Mouse (Mus musculus) CD4-positive naive resting alpha-beta T cell, adult 57 days (primary cell): Measurements from ENCODE around the gene Akr1c20. TPM values are rescaled to one million over a fixed set of nuclear protein-coding genes. Genes with fewer than 3 reads are reported as not detected.

Experiments
- total RNA-seq: library from RNA; stranded (reverse); gene quantifications from one replicate; pipeline ENCODE4 v1.2.4, GENCODE M21; 2023

The Akr1c20 gene
- total RNA-seq: not detected

DNA sequence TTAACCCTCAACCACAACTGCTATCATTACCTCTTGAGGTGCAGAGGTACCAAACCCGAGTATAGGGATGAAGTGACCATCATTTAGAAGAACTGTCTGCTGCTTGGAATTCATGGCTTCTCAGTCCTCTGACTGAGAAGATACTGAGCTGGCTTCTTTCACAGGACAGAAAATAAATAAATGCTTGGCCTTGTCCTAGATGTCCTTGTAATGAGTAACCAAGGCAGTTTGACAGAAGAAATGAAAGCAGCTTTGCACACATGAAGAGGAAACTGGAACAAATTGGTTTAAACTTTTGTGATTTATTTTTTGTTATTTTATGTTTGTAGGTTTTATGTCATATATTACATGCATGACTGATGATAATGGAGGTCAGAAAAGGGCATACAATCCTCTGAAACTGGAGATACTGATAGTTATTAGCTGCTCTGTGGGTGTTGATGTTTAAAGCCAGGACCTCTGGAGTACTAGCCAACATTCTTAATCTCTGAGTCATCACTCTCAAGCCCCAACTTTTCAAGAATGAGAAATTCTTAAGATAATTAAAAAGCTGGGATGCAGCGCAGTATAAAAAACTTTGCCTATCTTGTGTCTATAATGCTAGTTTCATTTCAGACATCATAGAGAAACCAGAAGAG is at the start of gene Akr1c20:
Gene Akr1c20 (minus strand): TSS at position 145 of the 638 bp plus-strand sequence.

Other genes with a start within 250 kb of the Akr1c20 start
- gene Akr1c12, start 243.9 kb downstream of the Akr1c20 start, total RNA-seq: 1.7 TPM
- not detected for gene Akr1c6, start 89.0 kb downstream of the Akr1c20 start, total RNA-seq
- not detected for gene Akr1c21, start 50.7 kb upstream of the Akr1c20 start, total RNA-seq
- 4.3 TPM for gene Akr1e1, start 85.8 kb upstream of the Akr1c20 start, total RNA-seq